Mouse (Mus musculus): Measurements from ENCODE around the gene Elmo1. TPM values are rescaled to one million over a fixed set of nuclear protein-coding genes. Genes with fewer than 3 reads are reported as not detected.

Elmo1 gene
- polyA plus RNA-seq, 1 experiment from 2014 or later: 37.1 TPM

GRCm38 (mm10) chr13:20182239-20182825 is 91.9 kb downstream of the Elmo1 start:
- H3K9me3 ChIP-seq: no peaks in the 10 kb centered on the region
- H3K4me3 ChIP-seq: no peak overlapping the region
- H3K9ac ChIP-seq: no peak overlapping the region
- peak; percentile 69 for ATAC-seq (ENCODE audit: borderline replicate concordance, extremely low read depth, low FRiP score, low TSS enrichment)
- H3K36me3 ChIP-seq: no peaks in the 10 kb centered on the region
- 54% methylated on average over 6 of the region's 6 CpGs for WGBS
- no peaks in the 10 kb centered on the region for H3K27me3 ChIP-seq
- peak overlapping the region; percentile 76 for H3K27ac ChIP-seq
- no peak overlapping the region for H3K4me2 ChIP-seq
- H3K4me1 ChIP-seq: peaks cover 39% of the 10 kb centered on the region

GRCm38 (mm10) chr13:20183512-20184238 is 93.3 kb downstream of the Elmo1 start:
- no peak overlapping the region for H3K4me2 ChIP-seq
- H3K27me3 ChIP-seq: no peaks in the 10 kb centered on the region
- H3K9ac ChIP-seq: no peak overlapping the region
- no peak overlapping the region for H3K4me3 ChIP-seq
- H3K9me3 ChIP-seq: no peaks in the 10 kb centered on the region
- no peaks in the 10 kb centered on the region; the same call in 1 of the 2 replicates for H3K36me3 ChIP-seq
- H3K4me1 ChIP-seq: peaks cover 51% of the 10 kb centered on the region
- H3K27ac ChIP-seq: peak overlapping the region; percentile 76
- ATAC-seq (ENCODE audit: borderline replicate concordance, extremely low read depth, low FRiP score, low TSS enrichment): no peak
- 25% methylated on average over 9 of the region's 9 CpGs for WGBS

DNA sequence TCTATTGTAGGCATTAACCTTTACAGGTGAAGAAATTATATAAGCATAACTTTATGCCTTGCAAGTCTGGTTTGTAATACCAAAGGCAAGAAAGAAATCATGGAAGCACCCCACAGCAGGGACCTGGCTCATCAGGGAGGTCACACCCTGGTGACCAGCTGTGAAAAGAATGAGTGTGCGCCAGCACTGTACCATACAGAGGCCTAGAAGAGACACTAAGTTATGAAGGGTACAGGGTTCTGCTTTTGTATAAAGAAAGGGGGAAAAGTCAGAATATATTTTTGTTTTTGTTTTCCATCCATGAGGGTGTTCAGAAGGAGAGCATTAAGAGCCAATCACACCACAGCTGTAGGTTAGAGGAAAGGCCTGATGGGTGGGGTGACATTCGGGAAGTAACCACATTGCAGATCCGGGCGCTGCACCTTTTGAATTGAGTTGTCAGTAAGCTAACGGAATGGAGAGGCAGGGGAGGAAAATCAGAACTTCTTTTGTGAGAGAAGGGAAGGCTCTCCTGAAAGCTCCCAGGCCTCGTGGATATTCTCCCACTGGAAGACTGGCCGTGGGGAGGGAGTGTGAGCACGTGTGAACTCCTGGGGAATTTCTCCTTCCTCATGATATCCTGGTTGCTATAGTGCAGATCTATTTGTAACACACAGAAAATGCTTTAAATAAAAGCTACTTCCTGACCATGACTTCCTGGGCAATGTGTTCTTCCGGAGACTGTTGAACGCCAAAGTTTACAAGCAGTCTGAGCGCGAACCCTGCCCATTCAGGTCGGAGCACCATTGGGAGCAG is 94.0 kb downstream of the Elmo1 start:
- Histone ChIP-seq H3K9ac (no peak overlapping the region), H3K4me2 (peak overlapping the region; percentile 27), H3K27ac (peak overlapping the region; percentile 76), H3K36me3 (no peaks in the 10 kb centered on the region; the same call in 1 of the 2 replicates), H3K27me3 (no peaks in the 10 kb centered on the region), H3K9me3 (no peaks in the 10 kb centered on the region), H3K4me3 (0 out of 2 replicates have a peak overlapping the region, but pooled peaks have one; percentile 18), H3K4me1 (peaks cover 51% of the 10 kb centered on the region)
- no peak for ATAC-seq (ENCODE audit: borderline replicate concordance, extremely low read depth, low FRiP score, low TSS enrichment)
- WGBS: 59% methylated on average over 13 of the region's 13 CpGs

DNA sequence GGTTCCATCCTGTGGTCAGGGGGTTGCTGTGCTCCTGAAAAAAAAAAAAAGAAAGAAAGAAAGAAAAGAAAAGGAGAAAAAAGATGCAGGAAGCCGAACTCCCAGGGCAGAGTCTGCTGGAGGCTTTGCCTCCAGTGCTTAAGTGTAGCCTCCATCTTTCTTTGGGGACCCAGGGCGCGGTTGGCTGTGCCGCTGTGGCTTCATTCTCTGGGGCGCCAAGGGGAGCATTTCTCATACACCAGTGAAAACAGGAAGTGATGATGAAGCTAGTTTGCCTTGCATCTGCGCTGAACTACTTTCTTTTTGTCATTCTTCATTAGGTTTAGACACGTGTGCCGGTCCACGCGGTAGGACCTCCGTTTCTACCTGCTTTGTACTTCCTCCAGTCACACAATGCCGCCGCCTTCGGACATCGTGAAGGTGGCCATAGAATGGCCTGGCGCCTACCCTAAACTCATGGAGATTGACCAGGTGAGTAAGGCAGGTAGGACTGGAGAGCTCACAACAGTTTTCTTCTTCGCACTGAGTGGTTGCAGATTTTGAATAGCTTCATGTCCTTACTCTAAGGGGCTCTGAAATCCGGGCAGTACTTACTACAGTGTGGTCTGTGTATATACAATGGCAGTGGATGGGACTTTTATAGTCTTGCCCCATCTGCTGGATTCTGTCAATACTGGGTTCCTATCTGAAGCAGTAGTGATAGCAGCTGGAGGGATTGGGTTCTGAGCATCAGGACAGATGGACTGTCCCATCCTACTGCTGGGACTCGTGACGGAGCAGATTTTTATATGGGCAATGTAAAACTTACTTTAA is 94.8 kb downstream of the Elmo1 start:
- no peaks in the 10 kb centered on the region for H3K27me3 ChIP-seq
- no peak for ATAC-seq (ENCODE audit: borderline replicate concordance, extremely low read depth, low FRiP score, low TSS enrichment)
- peaks cover 1% of the 10 kb centered on the region; the same call in 1 of the 2 replicates for H3K36me3 ChIP-seq
- H3K4me1 ChIP-seq: peaks cover 51% of the 10 kb centered on the region
- WGBS: 80% methylated on average over 20 of the region's 20 CpGs
- peak overlapping the region; percentile 18 for H3K4me3 ChIP-seq
- peak overlapping the region; percentile 76 for H3K27ac ChIP-seq
- H3K4me2 ChIP-seq: peak overlapping the region; percentile 27
- no peaks in the 10 kb centered on the region for H3K9me3 ChIP-seq
- H3K9ac ChIP-seq: no peak overlapping the region

GRCm38 (mm10) chr13:20185847-20186213 is 95.4 kb downstream of the Elmo1 start:
- Histone ChIP-seq H3K36me3 (peaks cover 3% of the 10 kb centered on the region; the same call in 1 of the 2 replicates), H3K27me3 (no peaks in the 10 kb centered on the region), H3K9me3 (no peaks in the 10 kb centered on the region), H3K4me1 (peaks cover 46% of the 10 kb centered on the region), H3K27ac (no peak overlapping the region), H3K4me3 (no peak overlapping the region), H3K4me2 (no peak overlapping the region), H3K9ac (no peak overlapping the region)
- WGBS: 77% methylated on average over 4 of the region's 4 CpGs
- ATAC-seq (ENCODE audit: borderline replicate concordance, extremely low read depth, low FRiP score, low TSS enrichment): no peak

GRCm38 (mm10) chr13:20187647-20188046 is 97.3 kb downstream of the Elmo1 start:
- H3K27me3 ChIP-seq: no peaks in the 10 kb centered on the region
- H3K36me3 ChIP-seq: peaks cover 3% of the 10 kb centered on the region; the same call in 1 of the 2 replicates
- no peaks in the 10 kb centered on the region for H3K9me3 ChIP-seq
- 57% methylated on average over 2 of the region's 2 CpGs for WGBS
- H3K27ac ChIP-seq: peak overlapping the region; percentile 51
- H3K4me2 ChIP-seq: no peak overlapping the region
- no peak overlapping the region for H3K9ac ChIP-seq
- H3K4me3 ChIP-seq: no peak overlapping the region
- peaks cover 31% of the 10 kb centered on the region for H3K4me1 ChIP-seq
- no peak for ATAC-seq (ENCODE audit: borderline replicate concordance, extremely low read depth, low FRiP score, low TSS enrichment)

DNA sequence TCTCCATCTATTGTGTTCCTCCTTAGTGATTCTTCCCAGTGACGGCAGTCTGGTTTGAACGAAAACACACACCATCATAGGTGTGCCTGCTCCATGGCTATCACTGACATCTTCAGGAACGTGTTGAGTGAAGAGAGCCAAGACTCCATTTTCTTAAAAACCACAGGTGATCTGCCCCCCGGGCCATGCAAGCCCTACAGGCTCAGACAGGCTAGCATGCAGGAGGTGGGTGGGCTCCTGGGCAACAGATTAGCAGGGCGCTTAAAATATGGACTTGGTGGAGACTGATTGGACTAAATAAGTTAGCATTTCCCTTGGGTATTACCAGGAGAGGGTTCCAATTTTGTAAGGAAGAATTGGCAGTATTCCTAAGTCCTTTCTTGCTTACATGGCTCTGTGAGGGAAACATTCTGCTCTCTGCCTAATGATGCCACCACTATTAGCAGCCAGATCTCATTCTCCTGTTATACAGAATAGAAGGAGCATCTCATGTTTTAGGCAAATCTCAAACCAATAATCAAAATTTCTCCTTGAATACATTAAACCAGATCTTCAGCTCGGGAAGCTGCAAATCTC is 101.7 kb downstream of the Elmo1 start:
- Histone ChIP-seq H3K27ac (no peak overlapping the region), H3K4me1 (peaks cover 13% of the 10 kb centered on the region), H3K36me3 (peaks cover 3% of the 10 kb centered on the region; the same call in 1 of the 2 replicates), H3K27me3 (no peaks in the 10 kb centered on the region), H3K4me2 (no peak overlapping the region), H3K9me3 (no peaks in the 10 kb centered on the region), H3K4me3 (no peak overlapping the region), H3K9ac (no peak overlapping the region)
- 83% methylated on average over 6 of the region's 6 CpGs for WGBS
- no peak for ATAC-seq (ENCODE audit: borderline replicate concordance, extremely low read depth, low FRiP score, low TSS enrichment)

GRCm38 (mm10) chr13:20200582-20200981 is 110.2 kb downstream of the Elmo1 start:
- ATAC-seq (ENCODE audit: borderline replicate concordance, extremely low read depth, low FRiP score, low TSS enrichment): no peak
- WGBS: 45% methylated on average over 2 of the region's 2 CpGs
- H3K27me3 ChIP-seq: no peaks in the 10 kb centered on the region
- no peak overlapping the region for H3K4me3 ChIP-seq
- H3K9me3 ChIP-seq: no peaks in the 10 kb centered on the region
- H3K9ac ChIP-seq: no peak overlapping the region
- H3K36me3 ChIP-seq: 0 out of 2 replicates have a peak, but pooled peaks cover 5% of the 10 kb centered on the region
- no peak overlapping the region for H3K27ac ChIP-seq
- H3K4me2 ChIP-seq: no peak overlapping the region
- 0 out of 2 replicates have a peak, but pooled peaks cover 6% of the 10 kb centered on the region for H3K4me1 ChIP-seq

- no peak; the same call in 1 of the 2 replicates for ATAC-seq (ENCODE audit: borderline replicate concordance, extremely low read depth, low FRiP score, low TSS enrichment)
- H3K9ac ChIP-seq: no peak overlapping the region
- no peak overlapping the region for H3K4me2 ChIP-seq
- 63% methylated on average over 4 of the region's 4 CpGs for WGBS
- no peak overlapping the region for H3K27ac ChIP-seq
- H3K4me1 ChIP-seq: 0 out of 2 replicates have a peak, but pooled peaks cover 15% of the 10 kb centered on the region
- H3K4me3 ChIP-seq: no peak overlapping the region
- H3K27me3 ChIP-seq: no peaks in the 10 kb centered on the region
- H3K9me3 ChIP-seq: no peaks in the 10 kb centered on the region
- 0 out of 2 replicates have a peak, but pooled peaks cover 3% of the 10 kb centered on the region for H3K36me3 ChIP-seq
These were observed 112.2 kb downstream of the Elmo1 start for GRCm38 (mm10) chr13:20202617-20203016.

GRCm38 (mm10) chr13:20204165-20204564 is 113.8 kb downstream of the Elmo1 start:
- Histone ChIP-seq H3K4me1 (peaks cover 24% of the 10 kb centered on the region), H3K27ac (no peak overlapping the region), H3K36me3 (no peaks in the 10 kb centered on the region), H3K9ac (no peak overlapping the region), H3K4me3 (no peak overlapping the region), H3K4me2 (no peak overlapping the region), H3K27me3 (no peaks in the 10 kb centered on the region), H3K9me3 (no peaks in the 10 kb centered on the region)
- ATAC-seq (ENCODE audit: borderline replicate concordance, extremely low read depth, low FRiP score, low TSS enrichment): peak; percentile 9; the same call in 1 of the 2 replicates
